Mouse (Mus musculus): ENCODE results near the gene Ccnd3. TPM values are rescaled to one million over a fixed set of nuclear protein-coding genes. Genes with fewer than 3 reads are reported as not detected.

The Ccnd3 gene
- polyA plus RNA-seq, 1 experiment from 2014 or later, result 260 TPM

GRCm38 (mm10) chr17:47465016-47465415 is 39.8 kb upstream of the Ccnd3 start:
- Histone ChIP-seq H3K4me1 (ENCODE audit: control insufficient read depth, insufficient read depth, low read length) (0 out of 2 replicates have a peak, but pooled peaks cover 2% of the 10 kb centered on the region), H3K27ac (ENCODE audit: low read depth, low read length) (no peak overlapping the region), H3K9ac (ENCODE audit: low read length) (no peak overlapping the region), H3K4me3 (ENCODE audit: low read depth, low read length) (no peak overlapping the region), H3K4me2 (ENCODE audit: low read depth) (no peak overlapping the region), H3K36me3 (ENCODE audit: control insufficient read depth, insufficient read depth, low read length) (no peaks in the 10 kb centered on the region), H3K27me3 (ENCODE audit: control insufficient read depth, insufficient read depth, low read length) (peaks cover 24% of the 10 kb centered on the region), H3K9me3 (ENCODE audit: control insufficient read depth, low read length) (no peaks in the 10 kb centered on the region)
- ATAC-seq (ENCODE audit: insufficient read depth, low FRiP score, low TSS enrichment), result no peak
- 81% methylated on average over 11 of the region's 11 CpGs for WGBS
- no peak for DNase-seq (ENCODE audit: low spot score)

- Histone ChIP-seq H3K4me3 (ENCODE audit: low read depth, low read length) (no peak overlapping the region), H3K4me2 (ENCODE audit: low read depth) (no peak overlapping the region; the same call in 1 of the 2 replicates), H3K36me3 (ENCODE audit: control insufficient read depth, insufficient read depth, low read length) (no peaks in the 10 kb centered on the region), H3K9ac (ENCODE audit: low read length) (no peak overlapping the region), H3K27me3 (ENCODE audit: control insufficient read depth, insufficient read depth, low read length) (peaks cover 24% of the 10 kb centered on the region), H3K4me1 (ENCODE audit: control insufficient read depth, insufficient read depth, low read length) (0 out of 2 replicates have a peak, but pooled peaks cover 2% of the 10 kb centered on the region), H3K9me3 (ENCODE audit: control insufficient read depth, low read length) (no peaks in the 10 kb centered on the region), H3K27ac (ENCODE audit: low read depth, low read length) (no peak overlapping the region)
- ATAC-seq (ENCODE audit: insufficient read depth, low FRiP score, low TSS enrichment), result no peak
- 16% methylated on average over 9 of the region's 9 CpGs for WGBS
- DNase-seq (ENCODE audit: low spot score), result no peak
These were observed 38.6 kb upstream of the Ccnd3 start for GRCm38 (mm10) chr17:47466284-47466683.

- WGBS, result 53% methylated on average over 11 of the region's 11 CpGs
- no peak overlapping the region for H3K4me2 ChIP-seq (ENCODE audit: low read depth)
- no peak for ATAC-seq (ENCODE audit: insufficient read depth, low FRiP score, low TSS enrichment)
- no peak overlapping the region for H3K9ac ChIP-seq (ENCODE audit: low read length)
- H3K4me3 ChIP-seq (ENCODE audit: low read depth, low read length), result no peak overlapping the region
- no peaks in the 10 kb centered on the region for H3K9me3 ChIP-seq (ENCODE audit: control insufficient read depth, low read length)
- no peak overlapping the region for H3K27ac ChIP-seq (ENCODE audit: low read depth, low read length)
- DNase-seq (ENCODE audit: low spot score), result no peak
- 0 out of 2 replicates have a peak, but pooled peaks cover 2% of the 10 kb centered on the region for H3K4me1 ChIP-seq (ENCODE audit: control insufficient read depth, insufficient read depth, low read length)
- no peaks in the 10 kb centered on the region for H3K36me3 ChIP-seq (ENCODE audit: control insufficient read depth, insufficient read depth, low read length)
- peaks cover 24% of the 10 kb centered on the region for H3K27me3 ChIP-seq (ENCODE audit: control insufficient read depth, insufficient read depth, low read length)
These were observed 37.2 kb upstream of the Ccnd3 start for GRCm38 (mm10) chr17:47467659-47468058.

GRCm38 (mm10) chr17:47468063-47468462 is 36.8 kb upstream of the Ccnd3 start:
- no peaks in the 10 kb centered on the region for H3K9me3 ChIP-seq (ENCODE audit: control insufficient read depth, low read length)
- 0 out of 2 replicates have a peak, but pooled peaks cover 2% of the 10 kb centered on the region for H3K4me1 ChIP-seq (ENCODE audit: control insufficient read depth, insufficient read depth, low read length)
- WGBS, result 12% methylated on average over 14 of the region's 14 CpGs
- H3K27ac ChIP-seq (ENCODE audit: low read depth, low read length), result no peak overlapping the region
- peaks cover 24% of the 10 kb centered on the region for H3K27me3 ChIP-seq (ENCODE audit: control insufficient read depth, insufficient read depth, low read length)
- DNase-seq (ENCODE audit: low spot score), result no peak
- ATAC-seq (ENCODE audit: insufficient read depth, low FRiP score, low TSS enrichment), result no peak
- H3K4me2 ChIP-seq (ENCODE audit: low read depth), result peak overlapping the region; percentile 35
- H3K36me3 ChIP-seq (ENCODE audit: control insufficient read depth, insufficient read depth, low read length), result no peaks in the 10 kb centered on the region
- H3K4me3 ChIP-seq (ENCODE audit: low read depth, low read length), result no peak overlapping the region
- peak overlapping the region; percentile 27; the same call in 1 of the 2 replicates for H3K9ac ChIP-seq (ENCODE audit: low read length)

GRCm38 (mm10) chr17:47468466-47468865 is 36.4 kb upstream of the Ccnd3 start:
- no peaks in the 10 kb centered on the region for H3K9me3 ChIP-seq (ENCODE audit: control insufficient read depth, low read length)
- H3K27me3 ChIP-seq (ENCODE audit: control insufficient read depth, insufficient read depth, low read length), result peaks cover 24% of the 10 kb centered on the region
- H3K9ac ChIP-seq (ENCODE audit: low read length), result peak overlapping the region; percentile 27; the same call in 1 of the 2 replicates
- no peak overlapping the region for H3K4me3 ChIP-seq (ENCODE audit: low read depth, low read length)
- no peaks in the 10 kb centered on the region for H3K36me3 ChIP-seq (ENCODE audit: control insufficient read depth, insufficient read depth, low read length)
- ATAC-seq (ENCODE audit: insufficient read depth, low FRiP score, low TSS enrichment) (no peak), DNase-seq (ENCODE audit: low spot score) (peak; percentile 31)
- no peak overlapping the region for H3K27ac ChIP-seq (ENCODE audit: low read depth, low read length)
- H3K4me2 ChIP-seq (ENCODE audit: low read depth), result peak overlapping the region; percentile 35
- 0 out of 2 replicates have a peak, but pooled peaks cover 2% of the 10 kb centered on the region for H3K4me1 ChIP-seq (ENCODE audit: control insufficient read depth, insufficient read depth, low read length)
- 3% methylated on average over 34 of the region's 34 CpGs for WGBS

- H3K9ac ChIP-seq (ENCODE audit: low read length), result no peak overlapping the region
- H3K27me3 ChIP-seq (ENCODE audit: control insufficient read depth, insufficient read depth, low read length), result peaks cover 24% of the 10 kb centered on the region
- ATAC-seq (ENCODE audit: insufficient read depth, low FRiP score, low TSS enrichment) (no peak), DNase-seq (ENCODE audit: low spot score) (no peak)
- 81% methylated on average over 4 of the region's 4 CpGs for WGBS
- H3K4me3 ChIP-seq (ENCODE audit: low read depth, low read length), result no peak overlapping the region
- no peaks in the 10 kb centered on the region for H3K36me3 ChIP-seq (ENCODE audit: control insufficient read depth, insufficient read depth, low read length)
- no peak overlapping the region for H3K4me2 ChIP-seq (ENCODE audit: low read depth)
- H3K9me3 ChIP-seq (ENCODE audit: control insufficient read depth, low read length), result no peaks in the 10 kb centered on the region
- H3K4me1 ChIP-seq (ENCODE audit: control insufficient read depth, insufficient read depth, low read length), result 0 out of 2 replicates have a peak, but pooled peaks cover 2% of the 10 kb centered on the region
- no peak overlapping the region for H3K27ac ChIP-seq (ENCODE audit: low read depth, low read length)
These were observed 35.2 kb upstream of the Ccnd3 start for GRCm38 (mm10) chr17:47469642-47470041.

- 93% methylated on average over 4 of the region's 4 CpGs for WGBS
- Histone ChIP-seq H3K4me3 (ENCODE audit: low read depth, low read length) (no peak overlapping the region), H3K27me3 (ENCODE audit: control insufficient read depth, insufficient read depth, low read length) (peaks cover 24% of the 10 kb centered on the region), H3K4me1 (ENCODE audit: control insufficient read depth, insufficient read depth, low read length) (0 out of 2 replicates have a peak, but pooled peaks cover 2% of the 10 kb centered on the region), H3K4me2 (ENCODE audit: low read depth) (no peak overlapping the region), H3K27ac (ENCODE audit: low read depth, low read length) (no peak overlapping the region), H3K9ac (ENCODE audit: low read length) (no peak overlapping the region), H3K9me3 (ENCODE audit: control insufficient read depth, low read length) (no peaks in the 10 kb centered on the region), H3K36me3 (ENCODE audit: control insufficient read depth, insufficient read depth, low read length) (no peaks in the 10 kb centered on the region)
- DNase-seq (ENCODE audit: low spot score), result no peak
- no peak for ATAC-seq (ENCODE audit: insufficient read depth, low FRiP score, low TSS enrichment)
These were observed 34.7 kb upstream of the Ccnd3 start for GRCm38 (mm10) chr17:47470121-47470520.

GRCm38 (mm10) chr17:47470686-47471085 is 34.2 kb upstream of the Ccnd3 start:
- ATAC-seq (ENCODE audit: insufficient read depth, low FRiP score, low TSS enrichment), result no peak
- Histone ChIP-seq H3K27me3 (ENCODE audit: control insufficient read depth, insufficient read depth, low read length) (peaks cover 24% of the 10 kb centered on the region), H3K9ac (ENCODE audit: low read length) (no peak overlapping the region), H3K4me3 (ENCODE audit: low read depth, low read length) (no peak overlapping the region), H3K4me1 (ENCODE audit: control insufficient read depth, insufficient read depth, low read length) (0 out of 2 replicates have a peak, but pooled peaks cover 2% of the 10 kb centered on the region), H3K4me2 (ENCODE audit: low read depth) (no peak overlapping the region), H3K27ac (ENCODE audit: low read depth, low read length) (no peak overlapping the region), H3K9me3 (ENCODE audit: control insufficient read depth, low read length) (no peaks in the 10 kb centered on the region), H3K36me3 (ENCODE audit: control insufficient read depth, insufficient read depth, low read length) (no peaks in the 10 kb centered on the region)
- DNase-seq (ENCODE audit: low spot score), result no peak
- 88% methylated on average over 5 of the region's 5 CpGs for WGBS
